Mouse (Mus musculus): Measurements from ENCODE around the gene Dnlz.

Gene Dnlz

DNA sequence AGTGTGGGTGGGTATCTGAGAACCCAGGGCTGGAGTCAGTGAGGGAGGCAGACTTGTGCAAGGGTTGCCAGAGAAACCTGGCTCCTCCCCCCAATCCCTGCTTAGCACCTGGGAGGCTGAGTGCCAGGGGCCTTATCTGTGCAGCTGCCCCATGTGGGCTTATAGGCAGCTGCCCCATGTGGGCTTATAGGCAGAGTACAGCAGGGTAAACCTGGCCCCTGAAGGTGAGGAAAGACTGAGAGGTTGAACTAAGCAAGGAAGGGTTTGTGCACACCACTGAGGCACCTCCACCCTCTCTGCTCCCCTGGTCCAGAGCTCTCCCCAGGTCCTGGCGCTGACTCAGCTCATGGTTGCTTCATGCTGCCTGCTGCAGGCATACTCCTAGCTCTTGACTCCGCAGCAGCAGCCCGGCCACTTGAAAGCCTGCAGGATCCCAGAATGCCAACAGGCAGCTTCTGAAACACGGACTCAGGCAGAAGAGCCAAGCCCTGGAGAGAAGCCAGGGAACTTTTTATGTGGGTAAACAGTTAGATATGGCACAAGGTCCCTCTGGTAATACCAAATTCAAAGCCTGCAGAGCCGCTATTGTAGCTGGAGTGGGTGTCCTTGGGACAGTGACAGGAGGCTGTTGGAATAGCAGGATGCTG, 51.6 kb downstream of the Dnlz start:
- peak; percentile 79 to 93 for DNase-seq (ENCODE audit: inconsistent age in 2 of 2, low spot score in 1 of 2)

DNA sequence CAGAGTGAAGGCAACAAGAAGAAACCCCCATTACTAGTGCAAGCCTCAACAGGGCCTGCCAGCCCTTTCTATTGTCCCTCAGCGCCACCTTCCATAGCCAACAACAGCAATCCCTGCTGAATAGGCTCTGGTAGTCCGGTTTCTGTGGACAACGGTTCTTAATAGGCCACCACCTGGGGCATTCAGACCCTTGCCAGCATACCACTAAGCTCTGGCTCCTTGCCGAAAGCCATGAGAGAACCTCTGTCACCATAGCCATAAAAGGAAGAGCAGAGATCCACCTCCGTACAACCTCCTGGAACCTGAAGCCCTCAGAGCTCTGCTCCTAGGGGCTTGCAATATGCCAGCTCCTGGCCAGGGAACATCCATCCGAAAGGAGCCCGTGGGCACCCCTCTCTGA, 52.6 kb downstream of the Dnlz start:
- DNase-seq (ENCODE audit: inconsistent age in 2 of 2, low spot score in 1 of 2) = peak in 1 of 2 experiments; percentile 48

DNA sequence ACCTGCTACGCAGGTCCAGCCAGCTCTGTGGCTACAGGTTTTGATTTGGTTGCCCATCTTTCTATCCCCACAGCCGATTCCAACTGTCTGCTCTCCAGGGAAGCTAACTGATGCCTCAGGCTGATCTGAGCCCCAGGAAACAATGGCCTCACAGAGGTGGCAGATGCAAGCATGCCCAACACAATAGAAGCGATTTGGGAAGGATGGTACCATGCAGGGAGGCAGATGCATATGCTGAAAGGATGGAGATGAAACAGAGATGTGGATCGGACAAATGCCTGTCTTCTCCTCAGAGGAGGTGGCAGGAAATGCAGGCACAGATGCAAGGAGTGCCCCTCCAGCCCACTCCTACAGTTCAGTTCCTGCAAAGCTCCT, 53.1 kb downstream of the Dnlz start:
- DNase-seq (ENCODE audit: inconsistent age in 2 of 2, low spot score in 1 of 2) = peak in 1 of 2 experiments; percentile 44

DNA sequence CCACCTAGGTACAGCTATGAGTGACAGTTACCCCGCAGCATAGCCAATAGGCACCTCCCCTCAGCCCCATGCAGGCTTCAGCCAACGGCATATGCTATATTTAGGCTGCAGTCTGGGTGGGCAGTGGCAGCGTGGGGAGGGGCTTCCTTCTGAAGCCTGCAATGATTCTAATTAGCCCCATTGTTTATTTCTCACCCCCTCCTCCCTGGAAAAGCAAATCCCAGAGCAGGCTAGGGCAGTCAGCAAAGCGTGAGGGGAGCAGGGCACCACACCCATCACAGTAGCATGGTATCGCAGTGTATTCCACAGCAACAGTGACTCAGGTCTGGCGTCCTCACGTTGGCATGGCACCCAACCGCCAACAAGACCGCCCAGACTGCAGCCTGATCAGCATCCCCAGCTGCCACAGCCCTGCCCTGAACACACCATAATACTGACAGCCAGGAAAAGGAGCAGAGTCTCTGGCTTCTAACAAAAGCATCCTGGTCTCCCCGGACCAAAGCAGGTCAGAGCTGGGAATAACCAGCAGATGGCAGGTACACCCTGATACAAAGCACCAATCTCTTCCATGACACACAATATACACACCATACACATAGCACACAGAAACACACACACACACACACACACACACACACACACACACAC, 53.6 kb downstream of the Dnlz start:
- DNase-seq (ENCODE audit: inconsistent age in 2 of 2, low spot score in 1 of 2) = peak; percentile 53 to 66

Measured in adrenal gland, adult (tissue).